Mouse (Mus musculus) lung, embryonic 14.5 days (tissue): Measurements from ENCODE around the gene Gm3526. TPM values are rescaled to one million over a fixed set of nuclear protein-coding genes. Genes with fewer than 3 reads are reported as not detected.
"Not testable (repeated sequence)": the region's sequence is repeated elsewhere in the genome, so short reads cannot be mapped to it uniquely, and the experiment has no call there.

ENCODE experiments used
- ATAC-seq: fragments of 200-750 bp; cut with Nextera tagmentation; 2 replicates; pipeline ENCODE4 v1.8.0; 2017; ENCODE audit warnings: mild to moderate bottlenecking, moderate TSS enrichment, moderate library complexity; ENCODE audit not compliant: insufficient read depth
- DNase-seq: peaks from one replicate; pipeline ENCODE4 v3.0.0-alpha.2; 2015
- H3K27ac ChIP-seq: fragments of 300-500 bp; sonication (generic); 2 replicates; pipeline ENCODE4 v1.5.1; 2014; ENCODE audit warnings: low read depth, mild to moderate bottlenecking, moderate library complexity
- H3K27me3 ChIP-seq: fragments of 300-500 bp; sonication (generic); 2 replicates; pipeline ENCODE4 v1.6.1; 2014; ENCODE audit warnings: low read length, control low read depth; ENCODE audit not compliant: insufficient read depth
- H3K36me3 ChIP-seq: fragments of 300-500 bp; sonication (generic); 2 replicates; pipeline ENCODE4 v1.6.1; 2014; ENCODE audit warnings: control low read depth; ENCODE audit not compliant: insufficient read depth
- H3K4me1 ChIP-seq: fragments of 300-500 bp; sonication (generic); 2 replicates; pipeline ENCODE4 v1.6.1; 2014; ENCODE audit warnings: antibody characterized with exemption, control low read depth; ENCODE audit not compliant: insufficient read depth
- H3K4me2 ChIP-seq: fragments of 300-500 bp; sonication (generic); 2 replicates; pipeline ENCODE4 v1.6.1; 2014; ENCODE audit warnings: mild to moderate bottlenecking
- H3K4me3 ChIP-seq: fragments of 300-500 bp; sonication (generic); 2 replicates; pipeline ENCODE4 v1.5.1; 2014; ENCODE audit warnings: low read depth, low read length
- H3K9ac ChIP-seq: fragments of 300-500 bp; sonication (generic); 2 replicates; pipeline ENCODE4 v1.6.1; 2014
- H3K9me3 ChIP-seq: fragments of 300-500 bp; sonication (generic); 2 replicates; pipeline ENCODE4 v1.6.1; 2016; ENCODE audit warnings: low read depth, low read length, control low read depth
- WGBS: fragments of 180-500 bp; shearing (Covaris S2); extraction: QIAGEN DNeasy Blood & Tissue Kit; methylation state at CpG from one replicate; pipeline ENCODE4 v1.1.7; 2014; 5-methylcytosine and 5-hydroxymethylcytosine counted together
- polyA plus RNA-seq: library from polyadenylated mRNA; unstranded; fragments of >200 nt; fragmentation: Nextera tagmentation; extraction: Ambion mirVana; gene quantifications from 2 replicates; pipeline ENCODE4 v1.2.1, GENCODE M21; 2014

The Gm3526 gene
- not detected in 2 replicates for polyA plus RNA-seq

DNA sequence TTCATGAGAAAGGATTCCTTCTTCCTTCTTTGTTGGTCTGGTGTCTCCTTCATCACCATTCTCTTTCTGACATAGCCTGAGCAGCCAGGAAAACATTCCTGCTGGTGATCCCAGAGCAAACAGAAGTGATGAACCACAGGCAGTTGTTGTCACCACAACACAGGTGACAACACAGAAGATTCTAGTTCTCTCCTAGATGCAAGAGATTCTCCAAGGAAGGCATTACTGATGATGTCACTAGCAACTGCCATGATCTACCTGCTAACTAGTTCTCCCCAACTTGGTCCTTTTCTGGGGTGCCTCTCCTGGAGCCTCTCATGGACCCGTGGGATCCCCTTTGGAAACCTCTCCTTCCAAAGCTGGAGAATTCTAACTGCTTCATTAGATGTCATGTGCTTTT lies at the start of gene Gm3526:
Gene Gm3526 (minus strand): TSS at position 101 of the 400 bp plus-strand sequence.
- H3K4me3 ChIP-seq, H3K9me3 ChIP-seq, H3K4me2 ChIP-seq, H3K4me1 ChIP-seq, H3K9ac ChIP-seq, H3K27ac ChIP-seq, ATAC-seq, H3K27me3 ChIP-seq, DNase-seq, H3K36me3 ChIP-seq: not testable (repeated sequence)
- no CpG with 5 or more reads among the region's 1 CpGs for WGBS

Other genes with a start within 250 kb of the Gm3526 start
- gene Gm3298, start 244.7 kb downstream of the Gm3526 start, polyA plus RNA-seq: not detected in 2 replicates
- not detected in 2 replicates for gene 4930555G01Rik, start 210.0 kb downstream of the Gm3526 start, polyA plus RNA-seq
- gene Gm8281, start 189.5 kb downstream of the Gm3526 start, polyA plus RNA-seq: 1.5 and 3.0 TPM in 2 replicates
- not detected in 2 replicates for gene Gm8279, start 129.1 kb downstream of the Gm3526 start, polyA plus RNA-seq
- gene Gm3317, start 96.0 kb downstream of the Gm3526 start, polyA plus RNA-seq: not detected in 2 replicates
- not detected in 2 replicates for gene Gm8271, start 74.8 kb downstream of the Gm3526 start, polyA plus RNA-seq
- gene Gm3542, start 74.3 kb upstream of the Gm3526 start, polyA plus RNA-seq: not detected in 2 replicates
- 0.72 TPM in 1 of 2 replicates, not detected in the other for gene Gm3500, start 128.5 kb upstream of the Gm3526 start, polyA plus RNA-seq
- 0.53 and 0.91 TPM in 2 replicates for gene Gm3194, start 194.9 kb upstream of the Gm3526 start, polyA plus RNA-seq
- gene Gm8246, start 217.2 kb upstream of the Gm3526 start, polyA plus RNA-seq: not detected in 2 replicates
- not detected in 2 replicates for gene Gm3187, start 223.6 kb upstream of the Gm3526 start, polyA plus RNA-seq
- 1.3 and 1.6 TPM in 2 replicates for gene Gm3488, start 241.1 kb upstream of the Gm3526 start, polyA plus RNA-seq